8 mouse cellular contexts compared by ENCODE assay signal in the genomic region with DNA sequence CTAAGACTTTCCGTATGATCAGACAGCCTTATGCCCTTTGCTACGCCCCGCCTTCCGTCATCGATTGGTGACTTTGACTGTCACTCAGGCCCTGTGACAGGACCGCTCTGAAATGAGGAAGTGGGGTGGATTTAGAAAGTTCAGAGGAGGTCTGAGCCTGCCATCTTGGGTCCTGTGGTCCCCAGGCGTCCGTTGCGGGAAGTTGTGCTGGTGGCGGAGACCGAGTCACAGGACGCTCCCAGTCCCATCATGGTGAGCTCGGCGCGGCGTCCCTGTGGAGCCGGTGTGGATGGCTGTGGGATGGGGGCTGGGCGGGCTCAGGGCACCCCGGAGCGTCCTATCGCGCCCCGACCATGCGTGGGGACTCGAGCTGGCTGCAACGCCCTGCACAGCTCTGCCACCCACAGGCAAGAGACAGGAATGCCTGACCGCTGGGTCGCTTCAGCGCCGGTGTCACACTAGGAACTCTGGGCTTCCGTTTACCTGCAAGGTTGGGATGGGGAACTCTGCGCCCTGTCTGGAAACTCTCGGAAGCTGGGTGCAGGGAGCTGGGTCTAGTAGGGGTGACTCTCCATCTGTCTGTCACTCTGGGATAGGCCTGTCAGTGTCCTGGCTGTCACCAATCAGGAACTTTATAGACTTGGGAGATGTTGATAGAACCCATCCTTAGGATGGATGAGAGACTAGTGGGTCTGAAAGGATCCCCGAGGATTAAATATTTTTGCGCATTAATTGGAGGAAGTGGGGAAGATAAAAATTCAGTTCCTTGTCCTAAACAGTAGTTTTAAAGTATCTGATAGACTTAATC. TPM values are rescaled to one million over a fixed set of nuclear protein-coding genes. Genes with fewer than 3 reads are reported as not detected.
A peak's percentile ranks its signal among the peaks of the same experiment; 100 is the strongest.
DNase-seq lines count a peak whose midpoint lies in the region; ATAC-seq and TF ChIP-seq lines count a peak whose summit lies in the region.

A gene (plus strand): TSS at position 134 of the 808 bp plus-strand sequence.

- H3K4me1 ChIP-seq in bone marrow, adult 2 months (ENCODE audit: control insufficient read depth, insufficient read depth, low read length): peaks cover 1% of the 10 kb centered on the region; the same call in 1 of the 2 replicates
- H3K4me1 ChIP-seq in embryonic facial prominence, embryonic 15.5 days: 0 out of 2 replicates have a peak, but pooled peaks cover 4% of the 10 kb centered on the region
- H3K4me1 ChIP-seq in limb, embryonic 14.5 days (ENCODE audit: control insufficient read depth, insufficient read depth, low read length): no peaks in the 10 kb centered on the region
- no peaks in the 10 kb centered on the region for H3K4me1 ChIP-seq in midbrain, postnatal 0 days (ENCODE audit: insufficient read depth, low read length)

- peak; percentile 83 for TF ChIP-seq POLR2A in bone marrow, adult 2 months (IDR thresholded peaks at IDR 0.05; ENCODE audit: borderline replicate concordance, control insufficient read depth, low read depth, low read length)
- TF ChIP-seq POLR2A in limb, embryonic 14.5 days (IDR thresholded peaks at IDR 0.05; ENCODE audit: borderline replicate concordance, extremely low read depth, insufficient read depth, insufficient read length): peak; percentile 74; the same call in 1 of the 2 replicates

- peak; percentile 96 for ATAC-seq in embryonic facial prominence, embryonic 15.5 days (ENCODE audit: insufficient number of reproducible peaks, low FRiP score, low TSS enrichment, low read depth)
- peak; percentile 99 for ATAC-seq in limb, embryonic 14.5 days (ENCODE audit: low FRiP score, low read depth)
- peak; percentile 99 for ATAC-seq in midbrain, postnatal 0 days (ENCODE audit: low FRiP score)

- DNase-seq in 416B (ENCODE audit: low read depth): peak; percentile 100
- DNase-seq in heart, adult 8-10 months (ENCODE audit: low spot score): peak; percentile 100
- peak; percentile 100 for DNase-seq in kidney, adult 9 months
- DNase-seq in limb, embryonic 14.5 days (ENCODE audit: low spot score): peak; percentile 96
- DNase-seq in midbrain, postnatal 0 days (ENCODE audit: low spot score): peak; percentile 98
- DNase-seq in spleen, postnatal 14 days (ENCODE audit: low spot score in 2 of 2): peak; percentile 99

- no peaks in the 10 kb centered on the region for H3K36me3 ChIP-seq in embryonic facial prominence, embryonic 15.5 days
- no peaks in the 10 kb centered on the region for H3K36me3 ChIP-seq in limb, embryonic 14.5 days (ENCODE audit: control insufficient read depth, insufficient read depth, low read length)
- H3K36me3 ChIP-seq in midbrain, postnatal 0 days (ENCODE audit: insufficient read depth, low read length): no peaks in the 10 kb centered on the region

- peak within 1 kb of the TSS; percentile 87 for H3K4me3 ChIP-seq in bone marrow, adult 2 months (replicated peaks; ENCODE audit: control insufficient read depth, low read depth, low read length)
- peak within 1 kb of the TSS; percentile 86 for H3K4me3 ChIP-seq in embryonic facial prominence, embryonic 15.5 days (replicated peaks)
- peak within 1 kb of the TSS; percentile 57 for H3K4me3 ChIP-seq in limb, embryonic 14.5 days (replicated peaks; ENCODE audit: low read length)
- peak within 1 kb of the TSS; percentile 73 for H3K4me3 ChIP-seq in midbrain, postnatal 0 days (ENCODE audit: low read depth, low read length)

- peak; percentile 83 for TF ChIP-seq CTCF in bone marrow, adult 2 months (IDR thresholded peaks at IDR 0.05; ENCODE audit: control insufficient read depth, insufficient read depth, low read length)
- peak; percentile 81 for TF ChIP-seq CTCF in midbrain, postnatal 0 days (IDR thresholded peaks at IDR 0.05)

- H3K4me2 ChIP-seq in embryonic facial prominence, embryonic 15.5 days (replicated peaks): peak within 1 kb of the TSS; percentile 64
- H3K4me2 ChIP-seq in limb, embryonic 14.5 days (replicated peaks; ENCODE audit: low read depth, low read length, severe bottlenecking): peak within 1 kb of the TSS; percentile 58
- H3K4me2 ChIP-seq in midbrain, postnatal 0 days (ENCODE audit: low read depth, low read length, poor library complexity, severe bottlenecking): peak within 1 kb of the TSS; percentile 72

- under 1% methylated on average over 35 of the region's 35 CpGs for WGBS in bone marrow, adult 2 months
- WGBS in embryonic facial prominence, embryonic 15.5 days: under 1% methylated on average over 35 of the region's 35 CpGs
- 2% methylated on average over 35 of the region's 35 CpGs for WGBS in limb, embryonic 14.5 days
- WGBS in midbrain, postnatal 0 days: 1% methylated on average over 35 of the region's 35 CpGs

- H3K27ac ChIP-seq in bone marrow, adult 2 months (ENCODE audit: control insufficient read depth, insufficient read depth, low read depth, low read length, poor library complexity): peak within 1 kb of the TSS; percentile 95
- peak within 1 kb of the TSS; percentile 95 for H3K27ac ChIP-seq in embryonic facial prominence, embryonic 15.5 days (replicated peaks)
- peak within 1 kb of the TSS; percentile 71 for H3K27ac ChIP-seq in limb, embryonic 14.5 days (replicated peaks; ENCODE audit: low read depth, low read length)
- peak within 1 kb of the TSS; percentile 81 for H3K27ac ChIP-seq in midbrain, postnatal 0 days (ENCODE audit: low read depth, low read length)

- no peaks in the 10 kb centered on the region for H3K27me3 ChIP-seq in embryonic facial prominence, embryonic 15.5 days
- H3K27me3 ChIP-seq in limb, embryonic 14.5 days (ENCODE audit: control insufficient read depth, insufficient read depth, low read length): no peaks in the 10 kb centered on the region
- no peaks in the 10 kb centered on the region for H3K27me3 ChIP-seq in midbrain, postnatal 0 days (ENCODE audit: insufficient read depth, low read length)

- no peaks in the 10 kb centered on the region for H3K9me3 ChIP-seq in embryonic facial prominence, embryonic 15.5 days (replicated peaks)
- H3K9me3 ChIP-seq in limb, embryonic 14.5 days (ENCODE audit: control insufficient read depth, low read length): no peaks in the 10 kb centered on the region
- no peaks in the 10 kb centered on the region for H3K9me3 ChIP-seq in midbrain, postnatal 0 days (ENCODE audit: low read length)

- peak within 1 kb of the TSS; percentile 74 for H3K9ac ChIP-seq in embryonic facial prominence, embryonic 15.5 days
- peak within 1 kb of the TSS; percentile 71 for H3K9ac ChIP-seq in limb, embryonic 14.5 days (ENCODE audit: low read depth, low read length, severe bottlenecking)
- H3K9ac ChIP-seq in midbrain, postnatal 0 days (replicated peaks; ENCODE audit: low read length, poor library complexity, severe bottlenecking): peak within 1 kb of the TSS; percentile 72

RNA-seq across cellular contexts. Expression of the gene that starts here (rescaled TPM):
- polyA plus RNA-seq in bone marrow, adult 2 months (2011; ENCODE audit: insufficient read depth, insufficient read length, low replicate concordance, missing spikeins): 12.2 and 29.0 TPM in 2 replicates
- polyA plus RNA-seq in embryonic facial prominence, embryonic 15.5 days (2015; fragmentation: Nextera tagmentation; extraction: Ambion mirVana): 14.7 and 18.4 TPM in 2 replicates
- 10 to 100 TPM; 23.0 to 29.1 (median 28.4) TPM for total RNA-seq in heart, adult 8-10 months (2022)
- polyA plus RNA-seq in limb, embryonic 14.5 days (2012; rRNA removed): 11.2 and 13.6 TPM in 2 replicates
- polyA plus RNA-seq in limb, embryonic 14.5 days (2014; fragmentation: Nextera tagmentation; extraction: Ambion mirVana): 19.6 and 19.7 TPM in 2 replicates
- total RNA-seq in midbrain, postnatal 0 days (2014; rRNA removed): 8.2 and 10.2 TPM in 2 replicates
- polyA plus RNA-seq in midbrain, postnatal 0 days (2015; fragmentation: Nextera tagmentation; extraction: Ambion mirVana): 5.8 and 6.3 TPM in 2 replicates

Comparison
In these comparisons a context has a peak if more than half of its experiments do, and no peak if none do; other contexts are left out.
1. Peak in every context shown above with its lines: DNase-seq, ATAC-seq, H3K4me3 ChIP-seq and H3K27ac ChIP-seq.